Mouse (Mus musculus) embryonic facial prominence, embryonic 13.5 days (tissue): ENCODE results near the gene Cers6. TPM values are rescaled to one million over a fixed set of nuclear protein-coding genes. Genes with fewer than 3 reads are reported as not detected.

Experiments
- ATAC-seq: fragments of 200-750 bp; cut with Nextera tagmentation; 2 replicates; pipeline ENCODE4 v1.8.0; 2017; ENCODE audit warnings: low read depth; ENCODE audit not compliant: insufficient number of reproducible peaks, insufficient read depth, low FRiP score, low TSS enrichment
- H3K27ac ChIP-seq: fragments of 300-500 bp; sonication (generic); 2 replicates; pipeline ENCODE4 v1.5.1; 2015; ENCODE audit warnings: moderate library complexity, mild to moderate bottlenecking, inconsistent platforms
- H3K27me3 ChIP-seq: fragments of 300-500 bp; sonication (generic); 2 replicates; pipeline ENCODE4 v1.6.1; 2015; ENCODE audit warnings: mild to moderate bottlenecking, inconsistent platforms
- H3K36me3 ChIP-seq: fragments of 300-500 bp; sonication (generic); 2 replicates; pipeline ENCODE4 v1.6.1; 2015; ENCODE audit warnings: mild to moderate bottlenecking, inconsistent platforms
- H3K4me1 ChIP-seq: fragments of 300-500 bp; sonication (generic); 2 replicates; pipeline ENCODE4 v1.6.1; 2015; ENCODE audit warnings: inconsistent platforms
- H3K4me2 ChIP-seq: fragments of 300-500 bp; sonication (generic); 2 replicates; pipeline ENCODE4 v1.6.1; 2015; ENCODE audit warnings: moderate library complexity, mild to moderate bottlenecking, inconsistent platforms
- H3K4me3 ChIP-seq: fragments of 300-500 bp; sonication (generic); 2 replicates; pipeline ENCODE4 v1.5.1; 2015; ENCODE audit warnings: mild to moderate bottlenecking, inconsistent platforms
- H3K9ac ChIP-seq: fragments of 300-500 bp; sonication (generic); 2 replicates; pipeline ENCODE4 v1.6.1; 2015; ENCODE audit warnings: mild to moderate bottlenecking, inconsistent platforms
- H3K9me3 ChIP-seq: fragments of 300-500 bp; sonication (generic); 2 replicates; pipeline ENCODE4 v1.6.1; 2016; ENCODE audit warnings: inconsistent platforms
- WGBS: fragments of 180-500 bp; shearing (Covaris S2); methylation state at CpG from one replicate; pipeline ENCODE4 v1.1.7; 2015; ENCODE audit warnings: mixed read lengths; 5-methylcytosine and 5-hydroxymethylcytosine counted together
- polyA plus RNA-seq: library from polyadenylated mRNA; unstranded; fragments of >200 nt; fragmentation: Nextera tagmentation; extraction: Ambion mirVana; gene quantifications from 2 replicates; pipeline ENCODE4 v1.2.1, GENCODE M21; 2015

Gene Cers6
- polyA plus RNA-seq, 1 experiment from 2014 or later, result 36.2 TPM

DNA sequence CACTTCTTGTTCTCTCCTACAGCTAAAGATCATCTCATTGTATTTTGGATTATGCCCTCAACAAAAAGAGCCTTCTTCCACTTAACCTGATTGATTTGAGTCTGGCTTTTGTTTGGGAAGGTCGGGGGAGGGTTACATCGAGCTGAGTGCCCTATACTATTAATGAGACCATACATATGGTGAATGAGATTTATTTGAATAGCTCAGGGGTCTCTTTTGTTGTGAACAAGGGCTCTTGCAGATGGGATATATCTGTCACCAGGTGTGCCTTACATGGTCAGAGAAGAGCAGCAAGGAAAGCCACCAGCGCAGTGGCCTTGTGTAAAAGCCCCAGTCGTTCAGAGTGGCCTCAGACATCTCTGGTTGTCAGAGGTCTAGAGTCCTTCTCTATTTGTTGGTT lies 174.2 kb downstream of the Cers6 start:
- no peak for ATAC-seq
- Histone ChIP-seq H3K4me3 (no peak overlapping the region), H3K4me2 (no peak overlapping the region), H3K27me3 (no peaks in the 10 kb centered on the region), H3K36me3 (no peaks in the 10 kb centered on the region), H3K9ac (no peak overlapping the region), H3K27ac (no peak overlapping the region), H3K9me3 (no peaks in the 10 kb centered on the region; the same call in 1 of the 2 replicates), H3K4me1 (0 out of 2 replicates have a peak, but pooled peaks cover 2% of the 10 kb centered on the region)
- WGBS, result 27% methylated on average over 4 of the region's 4 CpGs

GRCm38 (mm10) chr2:69037362-69037761 lies 176.1 kb downstream of the Cers6 start:
- no peak overlapping the region for H3K4me2 ChIP-seq
- H3K27ac ChIP-seq, result no peak overlapping the region
- ATAC-seq, result no peak
- H3K9ac ChIP-seq, result no peak overlapping the region
- H3K4me1 ChIP-seq, result peaks cover 4% of the 10 kb centered on the region; the same call in 1 of the 2 replicates
- 84% methylated on average over 2 of the region's 2 CpGs for WGBS
- no peaks in the 10 kb centered on the region for H3K36me3 ChIP-seq
- H3K27me3 ChIP-seq, result no peaks in the 10 kb centered on the region
- H3K4me3 ChIP-seq, result no peak overlapping the region
- no peaks in the 10 kb centered on the region; the same call in 1 of the 2 replicates for H3K9me3 ChIP-seq

DNA sequence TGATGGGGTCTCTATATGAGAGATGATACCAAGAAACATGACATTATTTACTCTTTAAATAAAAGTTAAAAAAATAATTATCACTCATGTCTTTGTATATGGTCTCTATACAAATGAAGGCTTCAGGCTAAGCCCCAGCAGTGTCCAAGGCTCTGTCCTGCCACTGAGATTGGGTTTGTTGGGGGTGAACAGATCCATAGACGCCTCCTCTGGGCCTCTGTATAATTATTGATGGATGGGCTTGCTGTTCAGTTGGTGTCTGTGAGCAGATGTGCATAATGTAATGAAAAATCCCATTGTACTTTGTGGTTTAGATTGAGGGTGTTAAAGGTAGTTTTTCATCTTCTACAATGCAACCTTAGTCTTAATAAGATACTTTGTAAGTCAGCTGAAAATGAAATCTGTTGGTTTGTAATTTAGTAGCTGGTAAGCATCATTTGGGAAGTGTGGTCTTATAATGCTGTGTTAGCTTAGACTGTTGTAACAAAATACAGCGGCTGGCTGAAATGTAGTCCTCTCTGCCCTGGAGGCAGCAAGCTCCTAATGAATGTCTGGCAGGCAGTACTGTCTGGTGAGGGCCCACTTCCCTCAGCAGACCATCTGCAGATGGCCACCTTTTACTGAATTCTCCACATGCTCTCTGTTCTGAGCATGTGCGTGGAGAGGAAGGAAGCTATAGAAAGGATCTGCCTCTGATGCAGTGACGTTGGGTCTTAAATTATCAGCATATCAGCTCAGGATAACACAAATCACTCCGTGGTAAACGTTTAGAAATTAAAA lies 181.3 kb downstream of the Cers6 start:
- Histone ChIP-seq H3K4me1 (peaks cover 12% of the 10 kb centered on the region), H3K36me3 (no peaks in the 10 kb centered on the region), H3K27ac (no peak overlapping the region; the same call in 1 of the 2 replicates), H3K27me3 (no peaks in the 10 kb centered on the region), H3K4me3 (no peak overlapping the region), H3K9ac (no peak overlapping the region), H3K4me2 (no peak overlapping the region), H3K9me3 (no peaks in the 10 kb centered on the region; the same call in 1 of the 2 replicates)
- 0 out of 2 replicates have a peak, but pooled peaks have one; percentile 32 for ATAC-seq
- WGBS, result 32% methylated on average over 6 of the region's 6 CpGs

DNA sequence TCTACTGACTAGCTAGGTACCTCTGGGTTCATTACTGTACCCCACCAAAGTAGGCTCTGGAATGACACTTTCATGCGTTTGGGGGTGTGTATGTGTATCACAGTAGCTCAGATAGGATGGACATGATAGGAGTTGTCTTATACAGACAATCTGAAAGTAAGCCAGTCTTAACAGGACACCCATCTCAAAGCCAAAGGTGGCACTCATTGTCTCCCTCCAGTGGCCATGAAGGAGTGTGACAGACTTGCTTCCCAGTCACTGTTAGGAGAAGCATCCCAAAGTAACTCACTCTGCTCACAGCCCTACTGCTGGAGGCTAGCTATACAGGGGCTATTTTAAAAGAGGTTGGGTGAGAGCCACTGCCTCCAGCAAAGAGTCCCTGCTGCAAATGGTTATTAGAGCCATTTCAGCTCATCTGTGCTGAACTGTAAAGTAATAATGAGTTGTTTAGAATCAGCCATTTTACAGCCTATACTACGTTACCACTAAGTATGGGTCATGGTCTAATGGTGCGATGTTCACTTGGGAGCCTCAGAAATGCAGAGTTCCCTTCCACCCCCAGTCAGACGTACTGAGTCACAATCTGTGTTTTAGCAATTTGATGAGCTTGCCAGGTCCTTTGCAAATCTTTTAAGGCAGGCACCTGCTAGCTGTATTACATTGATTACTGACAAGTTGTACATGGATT lies 182.3 kb downstream of the Cers6 start:
- 81% methylated on average over 4 of the region's 4 CpGs for WGBS
- no peak overlapping the region for H3K4me2 ChIP-seq
- no peaks in the 10 kb centered on the region for H3K36me3 ChIP-seq
- no peak for ATAC-seq
- H3K9me3 ChIP-seq, result no peaks in the 10 kb centered on the region; the same call in 1 of the 2 replicates
- no peak overlapping the region for H3K27ac ChIP-seq
- H3K4me1 ChIP-seq, result peaks cover 12% of the 10 kb centered on the region
- H3K27me3 ChIP-seq, result no peaks in the 10 kb centered on the region
- H3K4me3 ChIP-seq, result no peak overlapping the region
- no peak overlapping the region for H3K9ac ChIP-seq

DNA sequence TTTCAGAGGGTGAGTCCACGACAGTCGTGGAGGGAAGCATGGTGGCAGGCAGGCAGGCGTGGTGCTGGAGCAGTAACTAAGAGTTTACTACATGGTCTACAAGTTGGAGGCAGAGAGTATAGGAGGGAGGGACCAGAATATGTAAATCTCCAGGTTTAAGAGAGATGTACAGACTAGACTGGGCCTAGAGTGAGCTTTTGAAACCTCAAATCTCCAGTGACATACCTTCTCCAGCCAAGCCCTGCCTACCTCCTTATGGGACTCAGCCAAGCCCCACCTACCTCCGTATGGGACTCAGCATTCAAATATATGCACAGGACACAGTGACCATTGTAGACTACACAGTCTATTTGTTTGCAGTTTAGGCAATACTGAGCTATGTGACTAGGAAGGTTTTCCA lies 184.7 kb downstream of the Cers6 start:
- Histone ChIP-seq H3K27me3 (no peaks in the 10 kb centered on the region), H3K4me3 (no peak overlapping the region), H3K36me3 (no peaks in the 10 kb centered on the region), H3K9me3 (no peaks in the 10 kb centered on the region), H3K4me1 (peaks cover 12% of the 10 kb centered on the region), H3K27ac (no peak overlapping the region), H3K9ac (no peak overlapping the region), H3K4me2 (no peak overlapping the region)
- 83% methylated on average over 4 of the region's 4 CpGs for WGBS
- no peak for ATAC-seq

DNA sequence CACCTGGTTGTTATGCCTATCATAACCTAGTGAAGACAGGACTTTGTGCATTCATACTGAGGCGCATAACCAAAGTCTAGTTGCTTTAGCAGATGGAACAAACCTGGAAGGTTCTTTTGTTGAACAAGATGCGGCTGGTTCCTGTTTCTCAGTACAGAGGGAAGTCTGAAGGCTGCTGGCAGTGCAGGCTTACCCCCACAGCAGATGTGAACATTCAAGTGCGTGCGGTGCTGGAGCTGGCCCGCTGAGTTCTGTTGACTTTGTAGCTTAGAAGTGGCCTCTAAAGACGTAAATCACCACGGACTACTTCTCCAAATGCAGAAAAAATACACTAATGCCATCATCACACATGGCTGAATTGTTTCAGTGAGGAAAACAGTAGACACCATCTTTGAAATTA lies 186.1 kb downstream of the Cers6 start:
- no peak for ATAC-seq
- H3K4me2 ChIP-seq, result no peak overlapping the region
- no peaks in the 10 kb centered on the region for H3K36me3 ChIP-seq
- H3K9me3 ChIP-seq, result no peaks in the 10 kb centered on the region
- WGBS, result 82% methylated on average over 7 of the region's 7 CpGs
- H3K27ac ChIP-seq, result no peak overlapping the region
- H3K4me1 ChIP-seq, result peaks cover 11% of the 10 kb centered on the region
- no peak overlapping the region for H3K9ac ChIP-seq
- no peaks in the 10 kb centered on the region for H3K27me3 ChIP-seq
- no peak overlapping the region for H3K4me3 ChIP-seq

GRCm38 (mm10) chr2:69047805-69048204 lies 186.6 kb downstream of the Cers6 start:
- H3K27ac ChIP-seq, result no peak overlapping the region
- H3K4me2 ChIP-seq, result no peak overlapping the region
- 87% methylated on average over 3 of the region's 3 CpGs for WGBS
- no peaks in the 10 kb centered on the region for H3K36me3 ChIP-seq
- no peaks in the 10 kb centered on the region for H3K27me3 ChIP-seq
- no peak overlapping the region for H3K4me3 ChIP-seq
- H3K9ac ChIP-seq, result no peak overlapping the region
- no peaks in the 10 kb centered on the region for H3K9me3 ChIP-seq
- no peak for ATAC-seq
- peaks cover 6% of the 10 kb centered on the region for H3K4me1 ChIP-seq

DNA sequence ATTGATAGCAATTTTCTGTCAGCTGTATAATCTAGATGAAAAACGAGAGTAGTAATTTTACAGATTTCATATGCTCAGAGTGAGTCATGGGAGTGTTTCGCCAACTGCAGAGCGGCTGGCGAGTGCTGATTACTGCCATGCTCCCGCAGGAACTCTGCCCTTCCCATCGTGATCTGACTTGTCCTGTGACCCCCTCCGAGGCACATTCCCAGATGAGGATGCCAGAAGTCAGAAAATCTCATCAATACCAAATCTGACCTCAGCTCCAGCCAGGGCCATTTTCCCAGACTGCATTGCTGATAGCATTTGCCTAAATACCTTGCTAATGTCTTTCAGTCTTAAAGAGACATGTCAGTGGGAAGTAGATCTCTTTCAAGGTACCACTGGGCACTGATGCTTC lies 187.9 kb downstream of the Cers6 start:
- no peak overlapping the region for H3K27ac ChIP-seq
- no peak overlapping the region for H3K9ac ChIP-seq
- H3K36me3 ChIP-seq, result no peaks in the 10 kb centered on the region
- no peaks in the 10 kb centered on the region for H3K27me3 ChIP-seq
- no peaks in the 10 kb centered on the region; the same call in 1 of the 2 replicates for H3K4me1 ChIP-seq
- 40% methylated on average over 7 of the region's 7 CpGs for WGBS
- no peaks in the 10 kb centered on the region for H3K9me3 ChIP-seq
- no peak overlapping the region for H3K4me3 ChIP-seq
- no peak overlapping the region for H3K4me2 ChIP-seq
- no peak for ATAC-seq

DNA sequence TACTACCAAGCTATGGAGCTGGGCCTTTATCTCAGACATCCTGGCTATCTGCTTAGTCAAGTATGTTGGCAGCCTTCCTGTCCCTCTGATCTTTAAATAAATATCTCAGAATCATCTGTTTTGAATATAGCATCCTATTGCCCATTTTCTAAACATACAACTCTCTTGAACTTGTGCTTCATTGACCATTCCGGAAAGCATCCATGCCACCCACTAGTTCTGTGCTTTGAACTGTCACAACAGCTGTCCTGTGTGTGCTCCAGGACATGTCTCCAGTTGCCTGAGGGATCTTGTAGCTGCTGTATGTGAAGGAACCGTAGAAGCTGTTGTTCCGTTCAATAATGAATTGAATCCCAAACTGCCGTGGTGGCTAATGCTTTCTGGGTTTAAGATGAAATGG lies 188.9 kb downstream of the Cers6 start:
- ATAC-seq, result no peak
- Histone ChIP-seq H3K27ac (no peak overlapping the region), H3K27me3 (no peaks in the 10 kb centered on the region), H3K4me2 (no peak overlapping the region), H3K9ac (no peak overlapping the region), H3K9me3 (no peaks in the 10 kb centered on the region), H3K4me1 (no peaks in the 10 kb centered on the region; the same call in 1 of the 2 replicates), H3K36me3 (no peaks in the 10 kb centered on the region), H3K4me3 (no peak overlapping the region)
- WGBS, result 57% methylated on average over 4 of the region's 4 CpGs

DNA sequence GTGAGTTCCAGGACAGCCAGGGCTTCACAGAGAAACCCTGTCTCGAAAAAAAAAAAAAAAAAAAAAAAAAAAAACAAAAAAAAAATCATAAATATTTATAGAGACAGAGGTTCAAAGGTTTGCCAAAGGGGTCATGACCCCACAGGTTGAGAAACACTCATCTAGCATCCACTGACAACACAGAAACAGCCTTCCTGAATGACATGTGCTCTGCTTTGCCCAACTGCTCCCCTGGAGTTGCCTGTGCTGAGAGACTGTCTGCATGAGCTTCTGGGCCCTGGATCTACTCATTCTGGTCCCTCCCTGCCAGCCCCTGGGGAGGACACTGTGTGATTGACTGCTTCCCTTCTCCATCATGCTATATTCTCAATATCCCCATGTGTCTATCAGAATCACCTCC lies 190.4 kb downstream of the Cers6 start:
- 55% methylated on average over 1 of the region's 1 CpGs for WGBS
- Histone ChIP-seq H3K9me3 (no peaks in the 10 kb centered on the region), H3K4me2 (no peak overlapping the region), H3K4me3 (no peak overlapping the region), H3K27me3 (no peaks in the 10 kb centered on the region), H3K36me3 (0 out of 2 replicates have a peak, but pooled peaks cover 3% of the 10 kb centered on the region), H3K27ac (no peak overlapping the region), H3K4me1 (no peaks in the 10 kb centered on the region; the same call in 1 of the 2 replicates), H3K9ac (no peak overlapping the region)
- no peak for ATAC-seq

DNA sequence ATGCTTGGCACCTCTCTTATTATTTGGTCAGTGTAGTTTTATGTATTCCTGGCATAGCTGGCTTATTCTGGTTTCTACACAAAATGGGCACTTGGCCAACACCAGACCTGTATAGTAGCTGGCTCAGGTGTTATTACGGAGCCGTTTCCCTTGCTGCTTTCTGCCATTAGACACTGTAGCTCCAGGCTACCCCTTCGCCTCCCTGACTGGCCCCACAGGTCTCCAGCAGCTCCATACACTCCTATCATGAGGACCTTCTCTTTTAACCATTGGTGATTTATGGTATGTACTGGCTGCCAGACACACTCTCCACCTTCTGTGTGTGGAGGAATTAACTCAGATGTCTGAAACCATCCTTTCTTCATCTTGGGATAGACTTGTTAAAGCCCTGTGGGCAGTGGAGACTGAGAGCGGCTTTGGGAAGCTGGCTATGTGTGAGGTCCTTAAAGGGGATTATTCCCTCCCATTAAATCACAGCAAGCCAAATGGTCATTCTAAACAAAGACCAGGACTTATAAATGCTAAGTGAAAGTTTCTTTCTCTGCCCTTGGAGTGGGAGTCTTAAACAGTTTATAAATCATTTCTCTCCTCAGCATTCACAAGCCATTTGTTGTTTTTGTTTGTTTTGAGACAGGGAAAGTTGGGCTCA lies 192.1 kb downstream of the Cers6 start:
- no peak overlapping the region for H3K9ac ChIP-seq
- no peak overlapping the region for H3K27ac ChIP-seq
- no peak overlapping the region for H3K4me3 ChIP-seq
- no peaks in the 10 kb centered on the region for H3K27me3 ChIP-seq
- ATAC-seq, result no peak
- 67% methylated on average over 4 of the region's 4 CpGs for WGBS
- no peaks in the 10 kb centered on the region; the same call in 1 of the 2 replicates for H3K4me1 ChIP-seq
- H3K36me3 ChIP-seq, result 0 out of 2 replicates have a peak, but pooled peaks cover 3% of the 10 kb centered on the region
- no peaks in the 10 kb centered on the region for H3K9me3 ChIP-seq
- no peak overlapping the region for H3K4me2 ChIP-seq
